Mouse (Mus musculus): ENCODE data around the gene Khk.

DNA sequence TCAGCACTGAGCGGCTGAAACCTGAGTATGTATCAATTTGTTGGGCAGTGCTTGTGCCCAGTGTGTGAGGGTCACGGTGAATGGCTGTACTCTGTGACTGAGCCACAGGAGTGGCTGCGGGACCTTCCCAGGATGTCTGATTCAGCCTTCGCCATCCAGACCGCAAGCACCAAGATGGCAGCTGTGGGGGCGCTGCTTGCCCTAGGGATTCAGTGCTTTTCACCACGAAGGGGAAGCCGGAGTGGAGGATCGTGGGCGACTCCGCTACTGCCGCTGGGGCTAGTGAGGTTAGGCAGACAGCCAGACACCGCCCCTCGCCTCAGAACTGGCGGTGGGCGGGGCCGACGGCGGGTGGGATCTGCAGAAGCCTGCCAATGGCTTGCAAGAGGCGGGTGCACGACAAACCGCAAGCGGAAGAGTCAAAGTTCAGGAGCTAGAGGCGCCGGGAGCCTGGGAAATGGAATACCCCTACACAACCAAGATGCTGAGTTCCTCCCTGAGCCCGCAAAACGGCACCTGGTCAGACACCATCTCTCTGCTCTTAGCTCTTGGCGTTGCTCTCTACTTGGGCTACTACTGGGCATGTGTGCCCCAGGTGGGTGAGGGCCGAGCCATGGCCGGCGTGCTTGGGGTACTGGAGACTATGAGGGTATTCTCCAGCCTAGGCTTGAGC, 28.6 kb downstream of the Khk start:
- no peak for TF ChIP-seq CTCF (IDR thresholded peaks at IDR 0.05; ENCODE audit: low read depth, low read length)
- TF ChIP-seq POLR2A (IDR thresholded peaks at IDR 0.05; ENCODE audit: borderline replicate concordance, low read depth, low read length) = no peak
